Mouse (Mus musculus): ENCODE data around the gene Usp31.
A peak's percentile ranks its signal among the peaks of the same experiment; 100 is the strongest.

DNA sequence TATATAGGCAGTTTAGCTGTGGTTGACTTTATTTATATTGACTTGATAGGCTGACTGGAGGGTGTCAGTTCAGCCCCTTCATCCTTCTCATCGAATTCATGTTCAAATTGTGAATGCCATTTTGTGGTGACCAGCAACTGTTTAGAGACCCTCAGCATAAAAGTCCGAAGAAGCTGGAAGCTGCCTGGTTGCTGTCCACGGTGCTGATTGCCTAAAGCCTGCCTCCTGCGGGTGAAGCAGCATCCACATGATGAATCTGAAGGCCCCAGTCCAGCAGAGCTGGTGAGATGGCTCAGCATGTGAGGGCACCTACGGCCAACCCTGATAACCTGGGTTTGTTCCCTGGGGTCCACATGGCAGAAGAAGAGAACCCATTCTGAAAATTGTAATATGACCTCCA lies 23.2 kb upstream of the Usp31 start:
- TF ChIP-seq POLR2A (IDR thresholded peaks at IDR 0.05; ENCODE audit: borderline replicate concordance, extremely low read depth, insufficient read depth, insufficient read length, poor library complexity, severe bottlenecking) = no peak
- peak; percentile 14; the same call in 1 of the 2 replicates for TF ChIP-seq CTCF (IDR thresholded peaks at IDR 0.05; ENCODE audit: borderline replicate concordance, extremely low read depth, insufficient read depth, insufficient read length)

Data from brain, embryonic 14.5 days (tissue).